Mouse (Mus musculus) E14TG2a.4 (cell line): ENCODE measurements around the gene Sec61b.

Experiments used
- H3K27me3 ChIP-seq: 2 replicates; pipeline ENCODE4 v1.6.1; 2014; ENCODE audit warnings: low read length, control low read depth; ENCODE audit not compliant: insufficient read depth
- H3K36me3 ChIP-seq: 2 replicates; pipeline ENCODE4 v1.6.1; 2014; ENCODE audit warnings: low read length, control low read depth; ENCODE audit not compliant: insufficient read depth
- H3K4me1 ChIP-seq: replicated peaks from 2 replicates; pipeline ENCODE4 v1.6.1; 2014; ENCODE audit warnings: low read depth, low read length, control low read depth
- H3K4me3 ChIP-seq: replicated peaks from 2 replicates; pipeline ENCODE4 v1.5.1; 2014; ENCODE audit warnings: mild to moderate bottlenecking, low read length
- H3K9me3 ChIP-seq: 2 replicates; pipeline ENCODE4 v1.6.1; 2014; ENCODE audit warnings: low read length, control low read depth
- CTCF ChIP-seq: conservative IDR thresholded peaks from 2 replicates; pipeline ENCODE4 v1.5.1; 2014; ENCODE audit warnings: low read length
- NANOG ChIP-seq: IDR thresholded peaks from 2 replicates; pipeline ENCODE4 v1.6.1; 2014; ENCODE audit warnings: borderline replicate concordance, low read length, mixed read lengths
- POU5F1 ChIP-seq: IDR thresholded peaks from 2 replicates; pipeline ENCODE4 v1.6.1; 2014; ENCODE audit warnings: low read length, borderline replicate concordance

The Sec61b gene

GRCm38 (mm10) chr4:47474730-47475643, 529 bp downstream of the Sec61b start:
- Histone ChIP-seq H3K4me1 (peaks cover 33% of the 10 kb centered on the region), H3K4me3 (peak overlapping the region; percentile 97), H3K36me3 (peaks cover 67% of the 10 kb centered on the region), H3K9me3 (peaks cover 17% of the 10 kb centered on the region), H3K27me3 (no peaks in the 10 kb centered on the region)
- no peak for TF ChIP-seq POU5F1
- no peak for TF ChIP-seq CTCF
- no peak for TF ChIP-seq NANOG

GRCm38 (mm10) chr4:47477539-47477938, 3.1 kb downstream of the Sec61b start:
- TF ChIP-seq CTCF (no peak), NANOG (no peak), POU5F1 (no peak)
- Histone ChIP-seq H3K4me3 (no peak overlapping the region), H3K36me3 (peaks cover 67% of the 10 kb centered on the region), H3K27me3 (no peaks in the 10 kb centered on the region), H3K9me3 (no peaks in the 10 kb centered on the region), H3K4me1 (peaks cover 55% of the 10 kb centered on the region)

GRCm38 (mm10) chr4:47480095-47480494, 5.6 kb downstream of the Sec61b start:
- TF ChIP-seq POU5F1 (no peak), CTCF (no peak), NANOG (no peak)
- no peaks in the 10 kb centered on the region for H3K27me3 ChIP-seq
- peaks cover 55% of the 10 kb centered on the region for H3K4me1 ChIP-seq
- no peak overlapping the region for H3K4me3 ChIP-seq
- peaks cover 80% of the 10 kb centered on the region for H3K36me3 ChIP-seq
- no peaks in the 10 kb centered on the region for H3K9me3 ChIP-seq

- Histone ChIP-seq H3K27me3 (no peaks in the 10 kb centered on the region), H3K4me1 (peaks cover 50% of the 10 kb centered on the region), H3K4me3 (no peak overlapping the region), H3K9me3 (no peaks in the 10 kb centered on the region), H3K36me3 (peaks cover 80% of the 10 kb centered on the region)
- TF ChIP-seq CTCF (no peak), NANOG (no peak), POU5F1 (no peak)
Measured at GRCm38 (mm10) chr4:47480576-47480975, 6.1 kb downstream of the Sec61b start.

GRCm38 (mm10) chr4:47491243-47491642, 16.8 kb downstream of the Sec61b start:
- H3K4me1 ChIP-seq = peaks cover 11% of the 10 kb centered on the region
- TF ChIP-seq CTCF (no peak), POU5F1 (no peak), NANOG (no peak)
- H3K4me3 ChIP-seq = no peak overlapping the region
- no peaks in the 10 kb centered on the region for H3K27me3 ChIP-seq
- no peaks in the 10 kb centered on the region for H3K9me3 ChIP-seq
- no peaks in the 10 kb centered on the region for H3K36me3 ChIP-seq

GRCm38 (mm10) chr4:47492311-47493086, 18.0 kb downstream of the Sec61b start:
- Histone ChIP-seq H3K4me3 (no peak overlapping the region), H3K36me3 (no peaks in the 10 kb centered on the region), H3K4me1 (peaks cover 11% of the 10 kb centered on the region), H3K9me3 (no peaks in the 10 kb centered on the region), H3K27me3 (no peaks in the 10 kb centered on the region)
- TF ChIP-seq CTCF = no peak
- TF ChIP-seq NANOG = no peak
- no peak for TF ChIP-seq POU5F1

GRCm38 (mm10) chr4:47493456-47493855, 19.0 kb downstream of the Sec61b start:
- Histone ChIP-seq H3K36me3 (no peaks in the 10 kb centered on the region), H3K4me1 (peaks cover 8% of the 10 kb centered on the region), H3K27me3 (no peaks in the 10 kb centered on the region), H3K4me3 (no peak overlapping the region), H3K9me3 (no peaks in the 10 kb centered on the region)
- TF ChIP-seq CTCF (no peak), POU5F1 (no peak), NANOG (no peak)

- TF ChIP-seq POU5F1 (no peak), CTCF (no peak), NANOG (no peak)
- H3K4me3 ChIP-seq = no peak overlapping the region
- no peaks in the 10 kb centered on the region for H3K9me3 ChIP-seq
- H3K36me3 ChIP-seq = no peaks in the 10 kb centered on the region
- H3K27me3 ChIP-seq = no peaks in the 10 kb centered on the region
- peaks cover 8% of the 10 kb centered on the region for H3K4me1 ChIP-seq
Measured at GRCm38 (mm10) chr4:47494137-47494536, 19.7 kb downstream of the Sec61b start.

GRCm38 (mm10) chr4:47494686-47495085, 20.2 kb downstream of the Sec61b start:
- H3K4me1 ChIP-seq = peaks cover 8% of the 10 kb centered on the region
- H3K36me3 ChIP-seq = no peaks in the 10 kb centered on the region
- H3K27me3 ChIP-seq = no peaks in the 10 kb centered on the region
- TF ChIP-seq NANOG (no peak), POU5F1 (no peak), CTCF (no peak)
- no peaks in the 10 kb centered on the region for H3K9me3 ChIP-seq
- no peak overlapping the region for H3K4me3 ChIP-seq
